Mouse (Mus musculus) megakaryocyte, embryonic 14.5 days (primary cell): ENCODE data around the gene Txndc11. TPM values are rescaled to one million over a fixed set of nuclear protein-coding genes. Genes with fewer than 3 reads are reported as not detected.
"Not testable (repeated sequence)": the region's sequence is repeated elsewhere in the genome, so short reads cannot be mapped to it uniquely, and the experiment has no call there.

Experiments
- H3K27me3 ChIP-seq: replicated peaks from 2 replicates; pipeline ENCODE3; 2012; ENCODE audit warnings: inconsistent platforms
- H3K36me3 ChIP-seq: replicated peaks from 2 replicates; pipeline ENCODE3; 2012; ENCODE audit warnings: low read length, inconsistent platforms, mixed read lengths
- H3K4me1 ChIP-seq: 2 replicates; pipeline ENCODE4 v1.6.1; 2012; ENCODE audit warnings: inconsistent platforms
- H3K4me3 ChIP-seq: replicated peaks from 2 replicates; pipeline ENCODE3; 2012; ENCODE audit warnings: moderate library complexity, mild to moderate bottlenecking, inconsistent platforms
- H3K9me3 ChIP-seq: 2 replicates; pipeline ENCODE4 v1.6.1; 2012; ENCODE audit warnings: inconsistent platforms
- FLI1 ChIP-seq: IDR thresholded peaks from 2 replicates; pipeline ENCODE4 v1.6.1; 2012; ENCODE audit warnings: low read length, inconsistent platforms, mixed read lengths
- GATA1 ChIP-seq: IDR thresholded peaks from 3 replicates; pipeline ENCODE4 v1.6.1; 2012; ENCODE audit warnings: mixed read lengths, low read length, inconsistent platforms, borderline replicate concordance
- polyA plus RNA-seq: library from polyadenylated mRNA; stranded (reverse); fragments of >175 nt; gene quantifications from 2 replicates; pipeline ENCODE4 v1.2.3, GENCODE M21; 2012; ENCODE audit warnings: low replicate concordance; ENCODE audit not compliant: insufficient read depth

The Txndc11 gene
- polyA plus RNA-seq, 1 experiment = 30.8 TPM

- H3K27me3 ChIP-seq = no peaks in the 10 kb centered on the region
- H3K4me1 ChIP-seq = peaks cover 61% of the 10 kb centered on the region
- H3K36me3 ChIP-seq = peaks cover 64% of the 10 kb centered on the region
- TF ChIP-seq GATA1 = no peak
- TF ChIP-seq FLI1 = no peak
- H3K9me3 ChIP-seq = no peaks in the 10 kb centered on the region
- H3K4me3 ChIP-seq = no peak overlapping the region
These were observed 30.3 kb upstream of the Txndc11 start for GRCm38 (mm10) chr16:11164695-11165255.

GRCm38 (mm10) chr16:11157721-11158120 lies 23.3 kb upstream of the Txndc11 start:
- not testable (repeated sequence) for H3K9me3 ChIP-seq, H3K27me3 ChIP-seq, H3K4me3 ChIP-seq
- H3K36me3 ChIP-seq = peaks cover 93% of the 10 kb centered on the region
- peaks cover 57% of the 10 kb centered on the region for H3K4me1 ChIP-seq

- Histone ChIP-seq H3K4me1 (peaks cover 37% of the 10 kb centered on the region), H3K27me3 (no peaks in the 10 kb centered on the region), H3K9me3 (peaks cover 6% of the 10 kb centered on the region; the same call in 1 of the 2 replicates), H3K4me3 (no peak overlapping the region), H3K36me3 (peaks cover 94% of the 10 kb centered on the region)
- TF ChIP-seq GATA1 (no peak), FLI1 (no peak)
These were observed 20.1 kb upstream of the Txndc11 start for GRCm38 (mm10) chr16:11154500-11154899.

DNA sequence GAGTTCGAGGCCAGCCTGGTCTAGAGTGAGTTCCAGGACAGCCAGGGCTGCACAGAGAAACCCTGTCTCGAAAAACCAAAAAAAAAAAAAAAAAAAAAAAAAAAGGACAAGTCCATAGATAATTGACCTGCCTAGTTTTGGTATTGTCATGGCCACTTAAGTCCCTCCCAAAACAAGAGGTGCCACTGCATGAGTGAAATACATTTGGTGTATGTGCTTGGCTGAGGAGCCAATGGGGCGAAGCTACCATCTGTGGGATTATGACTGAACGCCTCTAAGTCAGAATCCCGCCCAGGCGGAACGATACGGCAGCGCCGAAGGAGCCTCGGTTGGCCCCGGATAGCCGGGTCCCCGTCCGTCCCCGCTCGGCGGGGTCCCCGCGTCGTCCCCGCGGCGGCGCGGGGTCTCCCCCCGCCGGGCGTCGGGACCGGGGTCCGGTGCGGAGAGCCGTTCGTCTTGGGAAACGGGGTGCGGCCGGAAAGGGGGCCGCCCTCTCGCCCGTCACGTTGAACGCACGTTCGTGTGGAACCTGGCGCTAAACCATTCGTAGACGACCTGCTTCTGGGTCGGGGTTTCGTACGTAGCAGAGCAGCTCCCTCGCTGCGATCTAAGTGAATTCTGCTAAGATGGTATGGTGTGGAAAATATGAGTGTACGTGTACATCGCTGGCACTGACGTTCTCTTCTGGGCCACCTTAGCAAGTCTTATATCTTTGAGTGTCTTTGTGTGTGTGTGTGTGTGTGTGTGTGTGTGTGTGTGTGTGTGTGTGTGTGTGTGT lies 9.4 kb upstream of the Txndc11 start:
- not testable (repeated sequence) for H3K9me3 ChIP-seq, H3K27me3 ChIP-seq, H3K4me3 ChIP-seq
- H3K36me3 ChIP-seq = peaks cover 95% of the 10 kb centered on the region
- H3K4me1 ChIP-seq = peaks cover 34% of the 10 kb centered on the region

- no peak for TF ChIP-seq FLI1
- TF ChIP-seq GATA1 = no peak
- Histone ChIP-seq H3K4me3 (peak overlapping the region; percentile 96), H3K27me3 (no peaks in the 10 kb centered on the region), H3K9me3 (no peaks in the 10 kb centered on the region), H3K4me1 (peaks cover 45% of the 10 kb centered on the region), H3K36me3 (peaks cover 51% of the 10 kb centered on the region)
These were observed 738 bp downstream of the Txndc11 start for GRCm38 (mm10) chr16:11133476-11134347.

- peaks cover 52% of the 10 kb centered on the region for H3K36me3 ChIP-seq
- peaks cover 52% of the 10 kb centered on the region for H3K4me1 ChIP-seq
- H3K4me3 ChIP-seq = peak overlapping the region; percentile 96
- H3K27me3 ChIP-seq = no peaks in the 10 kb centered on the region
- no peak for TF ChIP-seq FLI1
- no peak for TF ChIP-seq GATA1
- no peaks in the 10 kb centered on the region for H3K9me3 ChIP-seq
These were observed 1.6 kb downstream of the Txndc11 start for GRCm38 (mm10) chr16:11132839-11133238.

GRCm38 (mm10) chr16:11128301-11128700 lies 6.1 kb downstream of the Txndc11 start:
- Histone ChIP-seq H3K27me3 (no peaks in the 10 kb centered on the region), H3K36me3 (peaks cover 73% of the 10 kb centered on the region), H3K4me1 (peaks cover 43% of the 10 kb centered on the region), H3K9me3 (no peaks in the 10 kb centered on the region), H3K4me3 (no peak overlapping the region)
- no peak for TF ChIP-seq FLI1
- TF ChIP-seq GATA1 = no peak

DNA sequence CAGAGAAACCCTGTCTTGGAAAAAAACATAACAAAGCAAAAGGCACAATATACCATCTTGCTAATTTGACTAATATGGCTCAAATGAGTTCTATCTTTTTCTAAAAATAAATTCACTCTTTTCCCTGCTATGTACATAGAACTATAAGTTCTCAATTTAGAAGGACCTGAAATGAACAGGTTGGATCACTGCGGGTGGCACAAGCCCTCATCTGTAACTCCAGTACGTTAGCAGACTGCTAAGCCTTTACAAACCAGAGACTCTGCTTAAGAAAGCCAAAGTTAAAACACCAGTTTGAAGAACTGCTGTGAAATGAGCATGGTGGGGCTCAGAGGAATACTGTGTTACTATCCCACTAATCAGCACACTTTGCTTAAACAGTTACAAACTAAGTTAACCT lies 9.1 kb downstream of the Txndc11 start:
- peaks cover 22% of the 10 kb centered on the region; the same call in 1 of the 2 replicates for H3K4me1 ChIP-seq
- peaks cover 86% of the 10 kb centered on the region for H3K36me3 ChIP-seq
- H3K9me3 ChIP-seq = no peaks in the 10 kb centered on the region
- H3K27me3 ChIP-seq = no peaks in the 10 kb centered on the region
- H3K4me3 ChIP-seq = no peak overlapping the region
- TF ChIP-seq GATA1 (no peak), FLI1 (no peak)

GRCm38 (mm10) chr16:11124110-11124509 lies 10.3 kb downstream of the Txndc11 start:
- H3K9me3 ChIP-seq = no peaks in the 10 kb centered on the region
- H3K27me3 ChIP-seq = no peaks in the 10 kb centered on the region
- peaks cover 20% of the 10 kb centered on the region; the same call in 1 of the 2 replicates for H3K4me1 ChIP-seq
- TF ChIP-seq FLI1 = no peak
- H3K4me3 ChIP-seq = no peak overlapping the region
- peaks cover 96% of the 10 kb centered on the region for H3K36me3 ChIP-seq

DNA sequence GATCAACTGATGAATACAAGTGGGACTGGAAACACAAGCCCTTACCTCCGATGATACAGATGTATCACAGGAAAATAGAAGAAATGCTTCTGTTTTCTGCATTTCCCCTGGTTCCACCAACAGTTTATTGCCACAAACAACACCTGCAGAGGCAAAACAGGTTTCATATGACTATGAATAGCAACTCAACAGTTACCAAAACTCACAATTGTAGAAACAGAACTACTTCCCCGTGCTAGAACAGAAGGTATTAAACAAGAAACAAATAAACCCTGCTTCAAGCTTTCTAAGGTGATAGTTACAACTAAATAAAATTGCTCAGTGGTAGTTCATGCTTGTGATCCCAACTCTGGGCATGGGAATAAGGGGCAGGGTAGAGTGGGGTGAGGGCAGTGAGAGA lies 11.8 kb downstream of the Txndc11 start:
- Histone ChIP-seq H3K36me3 (peaks cover 94% of the 10 kb centered on the region), H3K9me3 (no peaks in the 10 kb centered on the region), H3K4me3 (no peak overlapping the region), H3K4me1 (peaks cover 11% of the 10 kb centered on the region; the same call in 1 of the 2 replicates), H3K27me3 (no peaks in the 10 kb centered on the region)
- TF ChIP-seq GATA1 (no peak), FLI1 (no peak)
